Mouse (Mus musculus) kidney, adult 2 months (tissue): Measurements from ENCODE around the gene Pdgfa.

Experiments
- CTCF ChIP-seq: fragments of 200-500 bp; conservative IDR thresholded peaks from 2 replicates; pipeline ENCODE4 v1.5.1; 2011; ENCODE audit warnings: low read depth, mild to moderate bottlenecking, control low read depth, low read length, moderate library complexity, mixed read lengths; ENCODE audit not compliant: insufficient read depth, insufficient read length
- POLR2A ChIP-seq: fragments of 200-500 bp; IDR thresholded peaks from one replicate; pipeline ENCODE4 v1.6.1; 2011; ENCODE audit warnings: low read depth, low read length, control low read depth

DNA sequence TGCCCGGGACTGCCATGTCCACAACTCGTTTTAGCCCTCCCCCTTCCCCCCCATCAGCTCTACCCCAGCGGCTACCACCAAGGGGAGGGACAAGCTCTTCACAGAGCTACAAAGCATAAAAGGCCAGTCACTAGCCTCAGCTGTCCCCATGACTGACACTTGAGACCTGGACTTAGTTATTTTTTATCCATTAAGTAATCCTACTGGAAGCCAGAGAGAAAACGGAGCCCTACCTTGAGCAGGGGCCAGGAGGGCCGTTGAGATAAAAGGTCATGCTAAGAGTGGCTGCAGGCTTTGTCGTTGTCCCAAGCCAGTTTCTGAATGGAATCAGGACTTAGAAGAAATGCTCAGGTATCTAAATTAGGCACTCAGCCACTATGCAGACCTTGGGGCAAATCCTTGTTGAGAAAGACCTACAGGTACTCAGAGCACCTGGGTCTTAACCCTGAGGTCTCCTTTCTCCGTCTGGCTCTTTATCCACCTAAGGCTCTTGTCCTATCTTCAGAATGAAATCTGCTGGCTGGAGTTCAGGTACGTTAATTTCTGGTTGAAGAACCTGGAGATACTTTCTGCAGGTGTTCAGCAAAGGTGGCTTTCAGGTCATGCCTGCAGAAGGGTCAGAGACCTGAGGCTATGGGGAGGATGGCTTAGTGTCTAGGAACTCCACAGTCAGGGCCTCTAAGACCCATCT is 60.6 kb downstream of the Pdgfa start:
- no peak for TF ChIP-seq POLR2A
- TF ChIP-seq CTCF, result no peak
